Mouse (Mus musculus) liver, embryonic 16.5 days (tissue): Measurements from ENCODE around the gene Tcaim. TPM values are rescaled to one million over a fixed set of nuclear protein-coding genes. Genes with fewer than 3 reads are reported as not detected.

Experiments
- ATAC-seq: fragments of 200-750 bp; cut with Nextera tagmentation; 2 replicates; pipeline ENCODE4 v1.8.0; 2017; ENCODE audit warnings: low read depth, mild to moderate bottlenecking, moderate number of reproducible peaks, moderate library complexity
- H3K27ac ChIP-seq: fragments of 300-500 bp; sonication (generic); 2 replicates; pipeline ENCODE4 v1.5.1; 2014; ENCODE audit warnings: mild to moderate bottlenecking, low read length
- H3K27me3 ChIP-seq: fragments of 300-500 bp; sonication (generic); 2 replicates; pipeline ENCODE4 v1.6.1; 2014; ENCODE audit warnings: low read depth, low read length, mixed read lengths; ENCODE audit not compliant: control insufficient read depth, insufficient read depth
- H3K36me3 ChIP-seq: fragments of 300-500 bp; sonication (generic); 2 replicates; pipeline ENCODE4 v1.6.1; 2014; ENCODE audit warnings: mild to moderate bottlenecking; ENCODE audit not compliant: control insufficient read depth, insufficient read depth
- H3K4me1 ChIP-seq: fragments of 300-500 bp; sonication (generic); 2 replicates; pipeline ENCODE4 v1.6.1; 2014; ENCODE audit warnings: low read depth, low read length, mixed read lengths; ENCODE audit not compliant: control insufficient read depth
- H3K4me2 ChIP-seq: fragments of 300-500 bp; sonication (generic); 2 replicates; pipeline ENCODE4 v1.6.1; 2014; ENCODE audit warnings: low read depth, low read length, mixed read lengths
- H3K4me3 ChIP-seq: fragments of 300-500 bp; sonication (generic); 2 replicates; pipeline ENCODE4 v1.5.1; 2014; ENCODE audit warnings: low read depth, mild to moderate bottlenecking, low read length
- H3K9ac ChIP-seq: fragments of 300-500 bp; sonication (generic); 2 replicates; pipeline ENCODE4 v1.6.1; 2014; ENCODE audit warnings: low read depth, low read length
- H3K9me3 ChIP-seq: fragments of 300-500 bp; sonication (generic); replicated peaks from 2 replicates; pipeline ENCODE4 v1.6.1; 2016; ENCODE audit warnings: low read length; ENCODE audit not compliant: control insufficient read depth
- WGBS: fragments of 180-500 bp; shearing (Covaris S2); extraction: QIAGEN DNeasy Blood & Tissue Kit; methylation state at CpG from one replicate; pipeline ENCODE4 v1.1.7; 2014; ENCODE audit not compliant: insufficient replicate concordance; 5-methylcytosine and 5-hydroxymethylcytosine counted together
- polyA plus RNA-seq: library from polyadenylated mRNA; unstranded; fragments of >200 nt; fragmentation: Nextera tagmentation; extraction: Ambion mirVana; gene quantifications from 2 replicates; pipeline ENCODE4 v1.2.1, GENCODE M21; 2015

The Tcaim gene
- polyA plus RNA-seq, result 2.0 and 2.1 TPM in 2 replicates

DNA sequence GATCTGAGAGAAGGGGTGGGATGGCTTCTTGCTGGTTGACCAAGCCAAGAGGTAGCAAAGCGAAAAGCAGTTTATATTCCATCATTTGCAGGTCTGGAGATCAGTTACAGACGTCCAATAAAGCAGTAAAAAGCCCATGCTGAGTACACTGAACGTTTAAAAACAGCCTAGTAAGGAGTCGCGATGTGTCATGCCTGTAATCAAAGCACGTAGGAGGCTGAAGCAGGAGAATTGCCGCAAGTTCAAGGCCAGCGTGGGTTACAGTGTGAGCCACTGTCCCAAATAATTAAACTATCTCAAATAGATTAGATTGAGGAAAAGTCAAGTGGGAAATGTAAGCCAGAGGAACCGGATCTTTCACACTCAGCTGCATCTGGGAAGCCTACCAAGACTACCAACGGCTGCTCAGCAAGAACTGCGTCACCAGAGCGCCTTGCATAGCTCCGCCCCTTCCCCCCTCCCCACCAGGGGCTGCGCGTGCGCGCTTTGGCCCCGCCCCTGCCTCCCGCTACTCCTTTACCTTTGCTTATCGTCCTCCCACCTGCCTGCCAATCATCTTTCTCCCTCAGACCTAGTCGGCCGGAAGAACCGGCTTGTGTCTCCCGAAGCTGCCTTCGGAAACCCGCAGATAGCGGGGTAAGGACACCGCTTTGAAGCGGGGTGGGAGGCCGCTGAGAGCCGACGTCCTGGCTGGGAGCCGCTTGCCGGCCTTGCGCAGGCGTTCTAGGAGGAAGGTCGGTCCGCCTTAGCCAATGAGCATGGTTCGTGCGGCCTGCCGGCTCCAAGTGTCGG lies at the start of gene Tcaim:
TSS of gene Tcaim (plus strand) at position 487 of the 792 bp plus-strand sequence.
- peak within 1 kb of the TSS; percentile 72 for H3K9ac ChIP-seq
- no peaks in the 10 kb centered on the region for H3K36me3 ChIP-seq
- 6% methylated on average over 42 of the region's 42 CpGs for WGBS
- peak; percentile 94 for ATAC-seq
- peak within 1 kb of the TSS; percentile 74 for H3K4me3 ChIP-seq
- peaks cover 7% of the 10 kb centered on the region; the same call in 1 of the 2 replicates for H3K4me1 ChIP-seq
- H3K27me3 ChIP-seq, result no peaks in the 10 kb centered on the region
- H3K9me3 ChIP-seq, result no peaks in the 10 kb centered on the region
- H3K27ac ChIP-seq, result peak within 1 kb of the TSS; percentile 84
- H3K4me2 ChIP-seq, result peak within 1 kb of the TSS; percentile 95

DNA sequence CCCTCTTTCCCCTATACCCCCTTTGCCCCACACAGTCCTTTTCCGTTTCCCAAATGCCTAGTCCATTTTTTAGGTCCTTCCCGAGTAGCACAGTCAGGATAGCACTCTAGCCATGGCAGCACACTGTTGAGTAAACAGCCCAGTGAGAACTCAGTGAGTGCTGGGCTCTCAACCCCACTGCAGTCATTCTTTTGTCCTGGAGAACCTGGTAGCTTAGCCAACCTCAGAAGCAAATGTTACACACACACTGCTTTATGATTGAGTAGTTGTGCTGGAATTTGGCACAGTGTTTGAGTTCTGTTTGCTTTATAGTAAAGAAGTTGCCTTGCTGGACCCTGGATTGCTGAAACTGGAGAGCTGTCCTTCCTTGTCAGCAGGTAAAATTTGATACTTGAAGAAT lies 47.7 kb upstream of the Tcaim start:
- Histone ChIP-seq H3K27me3 (no peaks in the 10 kb centered on the region), H3K9me3 (no peaks in the 10 kb centered on the region), H3K9ac (no peak overlapping the region), H3K4me3 (no peak overlapping the region), H3K27ac (no peak overlapping the region), H3K4me1 (no peaks in the 10 kb centered on the region), H3K4me2 (no peak overlapping the region), H3K36me3 (no peaks in the 10 kb centered on the region)
- no peak for ATAC-seq
- WGBS, result 42% methylated on average over 2 of the region's 2 CpGs

DNA sequence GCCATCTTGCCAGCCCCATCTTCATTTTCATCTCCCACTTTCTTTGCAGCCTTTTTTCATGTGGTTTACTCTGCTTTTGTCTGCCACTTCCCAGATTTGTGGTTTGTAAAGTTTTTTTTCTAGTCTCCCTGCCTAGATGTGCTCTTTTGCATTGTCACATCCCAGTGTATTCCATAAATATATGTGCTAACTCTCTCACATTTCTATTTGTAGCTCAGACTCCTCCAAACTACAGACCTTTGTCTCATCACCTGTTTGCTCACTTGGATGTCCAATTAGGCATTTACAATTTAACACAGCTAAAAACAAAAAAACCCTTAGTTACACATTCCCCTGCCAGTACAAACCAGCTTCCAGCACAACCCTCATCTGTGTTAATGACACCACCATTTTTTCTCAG lies 45.2 kb upstream of the Tcaim start:
- no peaks in the 10 kb centered on the region for H3K27me3 ChIP-seq
- no peaks in the 10 kb centered on the region for H3K9me3 ChIP-seq
- H3K36me3 ChIP-seq, result no peaks in the 10 kb centered on the region
- H3K27ac ChIP-seq, result no peak overlapping the region
- H3K4me1 ChIP-seq, result no peaks in the 10 kb centered on the region
- H3K9ac ChIP-seq, result no peak overlapping the region
- no peak for ATAC-seq
- no peak overlapping the region for H3K4me3 ChIP-seq
- H3K4me2 ChIP-seq, result no peak overlapping the region

GRCm38 (mm10) chr9:122785231-122785630 lies 20.1 kb upstream of the Tcaim start:
- no peaks in the 10 kb centered on the region for H3K27me3 ChIP-seq
- no peak overlapping the region for H3K4me2 ChIP-seq
- no peaks in the 10 kb centered on the region for H3K36me3 ChIP-seq
- H3K9me3 ChIP-seq, result no peaks in the 10 kb centered on the region
- H3K9ac ChIP-seq, result no peak overlapping the region
- H3K4me3 ChIP-seq, result no peak overlapping the region
- 59% methylated on average over 5 of the region's 5 CpGs for WGBS
- H3K4me1 ChIP-seq, result no peaks in the 10 kb centered on the region
- H3K27ac ChIP-seq, result no peak overlapping the region
- ATAC-seq, result no peak

- 48% methylated on average over 1 of the region's 1 CpGs for WGBS
- no peak for ATAC-seq
Measured at GRCm38 (mm10) chr9:122786534-122786933, 18.8 kb upstream of the Tcaim start.

DNA sequence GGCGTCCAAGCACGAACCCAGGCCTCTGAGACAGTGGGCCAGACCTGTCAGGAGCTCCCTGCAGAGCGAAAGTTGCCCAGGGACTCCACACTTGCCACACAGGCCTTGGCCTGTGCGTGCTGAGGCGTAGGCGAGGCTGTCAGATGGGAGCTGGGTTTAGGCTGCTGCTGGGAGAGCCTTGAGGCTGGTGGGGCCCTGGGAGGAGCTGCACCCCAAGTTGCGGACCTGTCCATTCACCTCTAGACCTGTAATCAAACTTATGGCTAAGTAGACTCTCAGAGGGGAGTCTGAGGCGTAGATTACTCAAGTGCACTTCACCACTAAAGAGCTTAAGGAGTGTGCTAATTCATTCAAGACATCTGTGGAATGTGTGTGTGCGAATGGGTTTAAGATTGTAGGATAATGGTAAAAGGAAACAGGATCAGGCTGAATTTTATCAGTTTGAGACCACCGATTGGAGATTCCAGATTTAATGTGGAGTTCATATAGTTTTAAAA lies 554 bp downstream of the Tcaim start:
- no peaks in the 10 kb centered on the region for H3K9me3 ChIP-seq
- H3K4me1 ChIP-seq, result peaks cover 7% of the 10 kb centered on the region; the same call in 1 of the 2 replicates
- peak overlapping the region; percentile 74 for H3K4me3 ChIP-seq
- no peaks in the 10 kb centered on the region for H3K27me3 ChIP-seq
- no peaks in the 10 kb centered on the region for H3K36me3 ChIP-seq
- WGBS, result 13% methylated on average over 10 of the region's 10 CpGs
- peak overlapping the region; percentile 95 for H3K4me2 ChIP-seq
- no peak for ATAC-seq
- peak overlapping the region; percentile 72 for H3K9ac ChIP-seq
- H3K27ac ChIP-seq, result peak overlapping the region; percentile 84

More at GRCm38 (mm10) chr9:122786534-122786933, 18.8 kb upstream of the Tcaim start:
- no peak overlapping the region for H3K4me2 ChIP-seq
- no peak overlapping the region for H3K27ac ChIP-seq
- no peaks in the 10 kb centered on the region for H3K9me3 ChIP-seq
- no peaks in the 10 kb centered on the region for H3K36me3 ChIP-seq
- H3K4me3 ChIP-seq, result no peak overlapping the region
- H3K27me3 ChIP-seq, result no peaks in the 10 kb centered on the region
- no peak overlapping the region for H3K9ac ChIP-seq
- H3K4me1 ChIP-seq, result no peaks in the 10 kb centered on the region

- Histone ChIP-seq H3K27ac (no peak overlapping the region), H3K27me3 (no peaks in the 10 kb centered on the region), H3K4me3 (no peak overlapping the region), H3K4me2 (no peak overlapping the region), H3K36me3 (no peaks in the 10 kb centered on the region), H3K9ac (no peak overlapping the region), H3K9me3 (no peaks in the 10 kb centered on the region), H3K4me1 (peaks cover 7% of the 10 kb centered on the region; the same call in 1 of the 2 replicates)
- no peak for ATAC-seq
- 62% methylated on average over 2 of the region's 2 CpGs for WGBS
Measured at GRCm38 (mm10) chr9:122807186-122807585, 1.8 kb downstream of the Tcaim start.

- H3K27ac ChIP-seq, result no peak overlapping the region
- H3K9me3 ChIP-seq, result no peaks in the 10 kb centered on the region
- no peak overlapping the region for H3K4me2 ChIP-seq
- ATAC-seq, result no peak
- no peak overlapping the region for H3K9ac ChIP-seq
- peaks cover 7% of the 10 kb centered on the region; the same call in 1 of the 2 replicates for H3K4me1 ChIP-seq
- H3K4me3 ChIP-seq, result no peak overlapping the region
- no peaks in the 10 kb centered on the region for H3K27me3 ChIP-seq
- WGBS, result 66% methylated on average over 3 of the region's 3 CpGs
- H3K36me3 ChIP-seq, result no peaks in the 10 kb centered on the region
Measured at GRCm38 (mm10) chr9:122810212-122810611, 4.9 kb downstream of the Tcaim start.

GRCm38 (mm10) chr9:122812386-122812785 lies 7.0 kb downstream of the Tcaim start:
- Histone ChIP-seq H3K9me3 (no peaks in the 10 kb centered on the region), H3K36me3 (no peaks in the 10 kb centered on the region), H3K9ac (no peak overlapping the region), H3K4me1 (no peaks in the 10 kb centered on the region), H3K27me3 (no peaks in the 10 kb centered on the region), H3K4me2 (no peak overlapping the region), H3K27ac (no peak overlapping the region), H3K4me3 (no peak overlapping the region)
- 70% methylated on average over 5 of the region's 5 CpGs for WGBS
- ATAC-seq, result no peak
